Mouse (Mus musculus) MEL (cell line): ENCODE data around the gene Sbno2.

Experiments
- EP300 ChIP-seq, 2 experiments: IDR thresholded peaks; 2 replicates each; pipeline ENCODE4 v1.6.1; 2011; ENCODE audit warnings: improper control_type of control experiment in 2 of 2, low read length in 2 of 2, low read depth in 1 of 2, mild to moderate bottlenecking in 1 of 2
- MAZ ChIP-seq: IDR thresholded peaks from 2 replicates; pipeline ENCODE4 v1.6.1; 2012; ENCODE audit warnings: low read depth, mild to moderate bottlenecking, inconsistent platforms, low read length, improper control_type of control experiment
- POLR2A ChIP-seq, 2 experiments: IDR thresholded peaks; 2 replicates each; pipeline ENCODE4 v1.6.1; 2011 to 2012; ENCODE audit warnings: low read length in 2 of 2, mild to moderate bottlenecking in 2 of 2, control low read depth in 1 of 2, improper control_type of control experiment in 1 of 2, low read depth in 1 of 2, moderate library complexity in 1 of 2; ENCODE audit not compliant: control insufficient read depth in 1 of 2, insufficient read depth in 1 of 2, poor library complexity in 1 of 2
- SIN3A ChIP-seq: IDR thresholded peaks from 2 replicates; pipeline ENCODE4 v1.6.1; 2012; ENCODE audit warnings: low read length, improper control_type of control experiment, inconsistent platforms

DNA sequence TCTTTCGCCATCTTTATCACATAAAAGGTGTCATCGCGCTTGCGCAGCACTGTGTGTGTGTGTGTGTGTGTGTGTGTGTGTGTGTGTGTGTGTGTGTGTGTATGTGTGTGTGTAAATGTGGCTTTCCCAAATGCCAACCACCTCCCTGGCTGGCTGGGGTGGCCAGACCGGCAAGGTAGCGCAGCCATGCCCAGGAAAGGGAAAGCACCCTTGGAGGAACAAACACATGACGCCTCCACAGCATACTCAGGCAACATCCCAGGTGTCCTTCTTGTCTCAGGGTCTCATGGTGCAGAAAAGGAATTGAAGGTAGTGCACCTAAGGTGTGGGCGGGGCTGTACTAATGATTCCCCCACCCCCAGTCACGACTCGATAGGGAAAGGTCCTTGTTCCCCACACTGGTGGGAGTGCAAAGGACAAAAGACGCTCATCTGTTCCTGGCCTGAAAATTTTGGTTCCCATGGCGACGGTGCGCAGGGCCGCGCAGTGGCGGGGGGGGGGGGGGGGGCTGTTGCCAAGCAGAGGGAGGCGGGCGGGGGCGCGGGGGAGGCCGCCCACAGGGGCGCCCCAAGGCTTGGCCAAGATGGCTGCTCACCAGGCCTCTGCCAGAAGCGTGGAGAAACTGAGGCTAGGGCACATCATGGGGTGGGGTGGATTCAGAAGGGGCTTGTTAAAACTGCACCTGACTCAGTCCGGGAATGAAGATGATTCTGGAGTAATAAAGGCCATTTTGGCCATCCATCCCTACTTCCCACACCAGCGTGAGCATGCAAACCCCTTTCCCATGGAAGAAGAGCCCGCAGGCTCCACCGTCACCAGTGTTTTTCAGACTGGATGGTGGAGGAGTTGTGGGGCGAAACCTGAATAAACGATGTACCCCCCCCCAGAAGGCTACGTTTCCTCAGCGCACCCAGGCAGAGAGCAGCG lies 32.5 kb upstream of the Sbno2 start:
- TF ChIP-seq SIN3A (no peak), MAZ (no peak), POLR2A (IDR thresholded peaks at IDR 0.05; ENCODE audit: control insufficient read depth in 1 of 2, insufficient read depth in 1 of 2, low read depth in 1 of 2, low read length in 2 of 2, poor library complexity in 1 of 2) (no peak), EP300 (IDR thresholded peaks at IDR 0.05; ENCODE audit: low read depth in 1 of 2, low read length in 2 of 2) (no peak)
